Mouse (Mus musculus) CH12.LX (cell line): ENCODE measurements around the gene Sept12. TPM values are rescaled to one million over a fixed set of nuclear protein-coding genes. Genes with fewer than 3 reads are reported as not detected.

Experiments
- DNase-seq: peaks from one replicate; pipeline ENCODE4 v3.0.0-alpha.2; 2013; ENCODE audit errors: extremely low read depth
- H3K27ac ChIP-seq: 2 replicates; pipeline ENCODE4 v1.5.1; 2012; ENCODE audit warnings: low read depth, mild to moderate bottlenecking, control low read depth, moderate library complexity; ENCODE audit not compliant: insufficient read depth
- H3K27me3 ChIP-seq: replicated peaks from 2 replicates; pipeline ENCODE3; 2012; ENCODE audit warnings: inconsistent platforms
- H3K36me3 ChIP-seq, 2 experiments: replicated peaks in 1 of 2; 2 replicates each; pipeline versions ENCODE3 to v1.6.1; 2012; ENCODE audit warnings: inconsistent platforms in 1 of 2, low read length in 1 of 2, mild to moderate bottlenecking in 1 of 2, mixed read lengths in 1 of 2, moderate library complexity in 1 of 2; ENCODE audit not compliant: control insufficient read depth in 1 of 2, insufficient read depth in 1 of 2
- H3K4me1 ChIP-seq, 2 experiments: 2 replicates each; pipeline ENCODE4 v1.6.1; 2012; ENCODE audit warnings: inconsistent platforms in 1 of 2, moderate library complexity in 1 of 2; ENCODE audit not compliant: insufficient read depth in 2 of 2, control insufficient read depth in 1 of 2
- H3K4me2 ChIP-seq: 2 replicates; pipeline ENCODE4 v1.6.1; 2012; ENCODE audit warnings: low read depth, mild to moderate bottlenecking, control low read depth; ENCODE audit not compliant: poor library complexity, insufficient read depth, severe bottlenecking
- H3K4me3 ChIP-seq, 3 experiments: fragments of 150-350 bp in 1 of 3; sonication (generic) in 1 of 3; replicated peaks in 1 of 3; 2 replicates each; pipeline versions ENCODE3 to v1.5.1; 2011 to 2012; ENCODE audit warnings: low read depth in 2 of 3, low read length in 2 of 3, mild to moderate bottlenecking in 2 of 3, moderate library complexity in 2 of 3, control low read depth in 1 of 3, improper control_type of control experiment in 1 of 3, inconsistent platforms in 1 of 3, mixed read lengths in 1 of 3; ENCODE audit not compliant: poor library complexity in 1 of 3
- H3K79me2 ChIP-seq: replicated peaks from 2 replicates; pipeline ENCODE4 v1.6.1; 2012; ENCODE audit warnings: mild to moderate bottlenecking, moderate library complexity; ENCODE audit not compliant: control insufficient read depth, poor library complexity, insufficient read depth, severe bottlenecking; ENCODE audit errors: extremely low read depth
- H3K9ac ChIP-seq: 2 replicates; pipeline ENCODE4 v1.6.1; 2012; ENCODE audit warnings: low read depth, mild to moderate bottlenecking, control low read depth, moderate library complexity; ENCODE audit not compliant: insufficient read depth
- H3K9me3 ChIP-seq: replicated peaks from 2 replicates; pipeline ENCODE3; 2012; ENCODE audit warnings: low read length, inconsistent platforms, mixed read lengths
- E2F4 ChIP-seq: IDR thresholded peaks from 2 replicates; pipeline ENCODE4 v1.6.1; 2011; ENCODE audit warnings: low read depth, low read length, improper control_type of control experiment; ENCODE audit not compliant: insufficient replicate concordance
- ELF1 ChIP-seq: IDR thresholded peaks from 2 replicates; pipeline ENCODE4 v1.6.1; 2014; ENCODE audit warnings: low read depth, mild to moderate bottlenecking, inconsistent platforms, low read length, improper control_type of control experiment
- EP300 ChIP-seq: IDR thresholded peaks from 2 replicates; pipeline ENCODE4 v1.6.1; 2011; ENCODE audit warnings: low read length, improper control_type of control experiment
- ETS1 ChIP-seq: conservative IDR thresholded peaks from 2 replicates; pipeline ENCODE4 v1.6.1; 2012; ENCODE audit warnings: low read depth, mild to moderate bottlenecking, inconsistent platforms, low read length, improper control_type of control experiment, moderate library complexity
- GABPA ChIP-seq: IDR thresholded peaks from 2 replicates; pipeline ENCODE4 v1.6.1; 2012; ENCODE audit warnings: low read depth, low read length, improper control_type of control experiment, inconsistent platforms; ENCODE audit not compliant: insufficient replicate concordance
- JUN ChIP-seq: IDR thresholded peaks from 2 replicates; pipeline ENCODE4 v1.6.1; 2011; ENCODE audit warnings: low read depth, mild to moderate bottlenecking, low read length, improper control_type of control experiment, moderate library complexity; ENCODE audit not compliant: insufficient read depth
- JUND ChIP-seq: conservative IDR thresholded peaks from 2 replicates; pipeline ENCODE4 v1.6.1; 2011; ENCODE audit warnings: low read depth, low read length, improper control_type of control experiment
- MAZ ChIP-seq: IDR thresholded peaks from 2 replicates; pipeline ENCODE4 v1.6.1; 2012; ENCODE audit warnings: low read depth, mild to moderate bottlenecking, inconsistent platforms, low read length, improper control_type of control experiment, moderate library complexity
- MYC ChIP-seq: IDR thresholded peaks from 2 replicates; pipeline ENCODE4 v1.6.1; 2011; ENCODE audit warnings: low read depth, mild to moderate bottlenecking, improper control_type of control experiment, low read length
- NELFE ChIP-seq: IDR thresholded peaks from 2 replicates; pipeline ENCODE4 v1.6.1; 2011; ENCODE audit warnings: low read depth, low read length, improper control_type of control experiment
- POLR2A ChIP-seq: IDR thresholded peaks from 2 replicates; pipeline ENCODE4 v1.6.1; 2011; ENCODE audit warnings: low read depth, mild to moderate bottlenecking, improper control_type of control experiment, low read length
- SIN3A ChIP-seq: IDR thresholded peaks from 2 replicates; pipeline ENCODE4 v1.6.1; 2012; ENCODE audit warnings: low read length, improper control_type of control experiment, inconsistent platforms
- SMC3 ChIP-seq: IDR thresholded peaks from 2 replicates; pipeline ENCODE4 v1.6.1; 2011; ENCODE audit warnings: low read depth, low read length, improper control_type of control experiment
- UBTF ChIP-seq: IDR thresholded peaks from 2 replicates; pipeline ENCODE4 v1.6.1; 2012; ENCODE audit warnings: low read depth, mild to moderate bottlenecking, inconsistent platforms, low read length, improper control_type of control experiment, moderate library complexity
- USF1 ChIP-seq: IDR thresholded peaks from 2 replicates; pipeline ENCODE4 v1.6.1; 2014; ENCODE audit warnings: low read depth, mild to moderate bottlenecking, inconsistent platforms, low read length, improper control_type of control experiment
- ZKSCAN1 ChIP-seq: IDR thresholded peaks from 2 replicates; pipeline ENCODE4 v1.6.1; 2012; ENCODE audit warnings: low read depth, inconsistent platforms, low read length, improper control_type of control experiment, borderline replicate concordance
- ZMIZ1 ChIP-seq: IDR thresholded peaks from 2 replicates; pipeline ENCODE4 v1.6.1; 2012; ENCODE audit warnings: low read depth, mild to moderate bottlenecking, inconsistent platforms, low read length, improper control_type of control experiment
- dilution Hi-C: fragments of 300-500 bp; cut with MboI; formaldehyde crosslinking; loops from 2 replicates; pipeline ENCODE4 v1.14.3; 2020; ENCODE audit warnings: low sequenced_read_pairs; ENCODE audit not compliant: extremely low pct_unique_long_range_greater_than_20kb, extremely low pct_ligation_motif_present
- in situ Hi-C: fragments of 300-500 bp; cut with MboI; formaldehyde crosslinking; loops from 3 replicates; pipeline ENCODE4 v1.14.3; 2019; ENCODE audit warnings: low sequenced_read_pairs, low pct_ligation_motif_present, low pct_unique_long_range_greater_than_20kb, mixed read lengths
- polyA plus RNA-seq: library from polyadenylated mRNA; unstranded; fragments of >175 nt; gene quantifications from 2 replicates; pipeline ENCODE4 v1.2.1, GENCODE M21; 2012; ENCODE audit warnings: low read depth; ENCODE audit not compliant: insufficient read length
- total RNA-seq, 2 experiments: library from RNA; depleted of rRNA; stranded (reverse); fragments of 300-350 nt in 1 of 2; fragments of >200 nt in 1 of 2; gene quantifications; 2 replicates each; pipeline ENCODE4 v1.2.3; 2012 to 2014

Sept12 gene
- total and polyA plus RNA-seq, 3 experiments = 0.13 TPM; not detected in 2

DNA sequence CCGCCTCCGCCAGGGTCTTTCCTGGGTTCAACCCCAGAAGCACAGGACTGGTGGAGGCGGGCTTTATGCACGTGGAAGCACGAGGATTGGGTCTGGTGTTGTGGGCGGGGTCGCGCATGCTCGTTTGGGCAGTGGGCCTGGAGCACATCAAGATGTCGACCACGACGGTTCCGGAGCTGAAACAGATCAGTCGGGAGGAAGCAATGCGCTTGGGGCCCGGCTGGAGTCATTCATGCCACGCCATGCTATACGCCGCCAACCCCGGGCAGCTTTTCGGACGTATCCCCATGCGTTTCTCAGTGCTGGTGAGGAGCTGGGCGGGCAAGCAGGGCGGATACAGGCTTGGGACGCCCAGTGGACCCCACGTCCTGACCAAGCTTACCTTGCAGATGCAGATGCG is 58.7 kb downstream of the Sept12 start (continued):
- TF ChIP-seq ELF1 (peak; percentile 76), ETS1 (no peak), GABPA (no peak), SMC3 (no peak), E2F4 (no peak)

DNA sequence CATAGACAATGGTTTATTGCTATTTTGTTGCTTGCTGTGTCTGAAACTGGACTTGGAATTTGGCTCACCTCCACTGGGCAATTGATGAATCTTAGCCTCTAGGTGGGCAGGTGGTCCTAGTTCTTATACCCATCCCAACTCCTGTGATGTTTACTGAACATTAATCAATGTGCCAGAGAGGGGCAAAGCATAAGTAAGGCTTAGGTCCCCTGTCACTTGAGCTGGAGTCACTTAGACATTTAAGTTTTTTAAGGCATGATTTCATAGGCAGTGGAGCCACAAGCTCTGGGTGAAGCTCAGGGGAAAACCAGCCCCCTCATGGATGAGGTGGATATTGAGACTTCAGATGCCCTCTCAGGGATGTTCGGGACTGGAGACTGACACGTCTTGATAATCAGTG is 59.2 kb downstream of the Sept12 start, which contains the start of gene Nudt16l1:
TSS of gene Nudt16l1 (plus strand) at position 301 of the 400 bp plus-strand sequence.
- Histone ChIP-seq H3K4me3 (peak within 1 kb of the TSS; percentile 74 to 98 (median 87)), H3K9me3 (no peaks in the 10 kb centered on the region), H3K79me2 (peaks cover 13% of the 10 kb centered on the region), H3K9ac (peak within 1 kb of the TSS; percentile 80), H3K27ac (peak within 1 kb of the TSS; percentile 43), H3K36me3 (peaks cover 53 to 80% of the 10 kb centered on the region in 2 experiments), H3K27me3 (no peaks in the 10 kb centered on the region), H3K4me2 (peak within 1 kb of the TSS; percentile 60), H3K4me1 (peaks cover 8 to 23% of the 10 kb centered on the region in 2 experiments)
- no peak for DNase-seq
- in situ Hi-C loops (no loop called here), dilution Hi-C loops (no loop called here)
- TF ChIP-seq SIN3A (no peak), MYC (no peak), ZKSCAN1 (no peak), JUN (no peak), MAZ (no peak), SMC3 (no peak)

DNA sequence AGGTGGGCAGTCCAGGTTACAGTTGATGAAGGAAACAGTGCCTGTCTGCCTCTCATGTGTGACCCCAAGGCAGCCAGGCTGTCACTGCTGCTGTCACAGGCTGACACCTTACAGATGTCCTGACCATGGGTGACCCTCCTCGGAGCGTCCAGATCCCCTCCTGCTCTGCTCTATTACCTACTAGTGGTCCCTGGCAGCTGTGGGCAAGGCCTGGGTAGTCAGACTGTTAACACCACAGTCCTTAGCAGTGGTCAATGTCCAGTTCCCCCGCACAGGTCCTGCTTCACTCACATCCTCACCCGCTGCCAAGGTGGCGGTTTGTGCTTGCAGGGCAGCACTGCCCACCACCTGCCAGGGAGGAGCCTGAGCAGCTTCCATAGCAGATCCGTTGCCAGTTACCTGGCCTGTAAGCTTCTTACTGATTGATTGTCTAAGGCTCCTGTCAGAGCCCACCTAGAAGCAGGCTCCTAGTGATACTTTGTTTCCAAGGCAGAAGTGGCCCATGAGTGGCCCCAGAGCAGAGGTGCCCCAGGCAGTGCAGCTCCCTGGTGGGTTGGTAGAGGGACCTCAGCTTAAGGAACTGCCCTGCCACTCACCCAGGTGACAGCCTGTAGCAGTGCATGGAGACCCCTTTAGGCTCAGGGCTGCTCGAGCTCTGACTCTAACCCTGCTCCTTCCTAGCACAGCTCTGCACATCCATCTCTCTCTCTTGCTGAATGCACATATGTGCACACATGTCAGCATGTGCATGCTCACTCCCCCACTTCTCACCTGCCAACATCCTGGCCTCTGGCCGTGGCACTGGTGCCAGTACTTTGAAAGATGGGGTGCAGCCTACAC is 60.1 kb downstream of the Sept12 start:
- in situ Hi-C loops (no loop called here), dilution Hi-C loops (no loop called here)
- no peaks in the 10 kb centered on the region for H3K27me3 ChIP-seq
- no peak overlapping the region for H3K4me2 ChIP-seq
- no peak for TF ChIP-seq UBTF
- no peak for TF ChIP-seq ZMIZ1
- no peak for TF ChIP-seq JUND
- no peak for TF ChIP-seq ETS1
- no peak for TF ChIP-seq GABPA
- TF ChIP-seq NELFE = no peak
- no peak for TF ChIP-seq SIN3A
- no peak for TF ChIP-seq USF1
- TF ChIP-seq EP300 = no peak
- TF ChIP-seq MAZ = no peak
- TF ChIP-seq POLR2A = no peak
- DNase-seq = no peak
- peaks cover 13% of the 10 kb centered on the region for H3K79me2 ChIP-seq
- H3K27ac ChIP-seq = no peak overlapping the region
- no peak overlapping the region for H3K4me3 ChIP-seq
- H3K4me1 ChIP-seq = peaks cover 8 to 23% of the 10 kb centered on the region in 2 experiments
- no peak overlapping the region for H3K9ac ChIP-seq
- H3K36me3 ChIP-seq = peaks cover 46 to 80% of the 10 kb centered on the region in 2 experiments
- no peaks in the 10 kb centered on the region for H3K9me3 ChIP-seq

Other genes with a start within 250 kb of the Sept12 start
- gene Cdip1, start 207.6 kb downstream of the Sept12 start, total RNA-seq (2012; rRNA removed) = 28.0 and 28.7 TPM in 2 replicates
- 20.0 and 22.3 TPM in 2 replicates for gene Cdip1, start 207.6 kb downstream of the Sept12 start, total RNA-seq (2014; rRNA removed)
- 18.5 and 22.2 TPM in 2 replicates for gene Cdip1, start 207.6 kb downstream of the Sept12 start, polyA plus RNA-seq
- gene 4930562C15Rik, start 162.4 kb downstream of the Sept12 start, total RNA-seq (2012; rRNA removed) = 0.04 and 0.13 TPM in 2 replicates
- 0.11 and 0.20 TPM in 2 replicates for gene 4930562C15Rik, start 162.4 kb downstream of the Sept12 start, total RNA-seq (2014; rRNA removed)
- gene 4930562C15Rik, start 162.4 kb downstream of the Sept12 start, polyA plus RNA-seq = 0.59 and 0.80 TPM in 2 replicates
- 11.6 and 12.9 TPM in 2 replicates for gene Ubald1, start 117.5 kb downstream of the Sept12 start, total RNA-seq (2012; rRNA removed)
- 7.2 and 9.6 TPM in 2 replicates for gene Ubald1, start 117.5 kb downstream of the Sept12 start, total RNA-seq (2014; rRNA removed)
- 48.7 and 53.7 TPM in 2 replicates for gene Ubald1, start 117.5 kb downstream of the Sept12 start, polyA plus RNA-seq
- gene Mgrn1, start 111.6 kb downstream of the Sept12 start, total RNA-seq (2012; rRNA removed) = 14.1 and 16.9 TPM in 2 replicates
- gene Mgrn1, start 111.6 kb downstream of the Sept12 start, total RNA-seq (2014; rRNA removed) = 9.0 and 11.7 TPM in 2 replicates
- 12.9 and 15.5 TPM in 2 replicates for gene Mgrn1, start 111.6 kb downstream of the Sept12 start, polyA plus RNA-seq
- 65.7 and 66.1 TPM in 2 replicates for gene Nudt16l1, start 59.1 kb downstream of the Sept12 start, total RNA-seq (2012; rRNA removed)
- 32.8 and 36.3 TPM in 2 replicates for gene Nudt16l1, start 59.1 kb downstream of the Sept12 start, total RNA-seq (2014; rRNA removed)
- 94.9 and 101 TPM in 2 replicates for gene Nudt16l1, start 59.1 kb downstream of the Sept12 start, polyA plus RNA-seq
- 24.4 and 34.0 TPM in 2 replicates for gene Anks3, start 33.6 kb downstream of the Sept12 start, total RNA-seq (2012; rRNA removed)
- gene Anks3, start 33.6 kb downstream of the Sept12 start, total RNA-seq (2014; rRNA removed) = 17.0 and 17.4 TPM in 2 replicates
- 33.5 and 34.9 TPM in 2 replicates for gene Anks3, start 33.6 kb downstream of the Sept12 start, polyA plus RNA-seq
- not detected in 2 replicates for gene Smim22, start 9.4 kb upstream of the Sept12 start, total RNA-seq (2012; rRNA removed)
- not detected in 2 replicates for gene Smim22, start 9.4 kb upstream of the Sept12 start, total RNA-seq (2014; rRNA removed)
- not detected in 2 replicates for gene Smim22, start 9.4 kb upstream of the Sept12 start, polyA plus RNA-seq
- 27.7 and 33.4 TPM in 2 replicates for gene Rogdi, start 15.7 kb upstream of the Sept12 start, total RNA-seq (2012; rRNA removed)
- gene Rogdi, start 15.7 kb upstream of the Sept12 start, total RNA-seq (2014; rRNA removed) = 21.5 and 25.1 TPM in 2 replicates
- gene Rogdi, start 15.7 kb upstream of the Sept12 start, polyA plus RNA-seq = 121 and 130 TPM in 2 replicates
- gene Glyr1, start 52.0 kb upstream of the Sept12 start, total RNA-seq (2012; rRNA removed) = 90.6 and 103 TPM in 2 replicates
- 130 and 134 TPM in 2 replicates for gene Glyr1, start 52.0 kb upstream of the Sept12 start, total RNA-seq (2014; rRNA removed)
- 125 and 132 TPM in 2 replicates for gene Glyr1, start 52.0 kb upstream of the Sept12 start, polyA plus RNA-seq
- gene Ubn1, start 52.2 kb upstream of the Sept12 start, total RNA-seq (2012; rRNA removed) = 31.0 and 33.2 TPM in 2 replicates
- gene Ubn1, start 52.2 kb upstream of the Sept12 start, total RNA-seq (2014; rRNA removed) = 14.3 and 17.4 TPM in 2 replicates
- gene Ubn1, start 52.2 kb upstream of the Sept12 start, polyA plus RNA-seq = 30.4 and 32.5 TPM in 2 replicates
- 0.25 TPM in 2 replicates for gene Ppl, start 134.6 kb upstream of the Sept12 start, total RNA-seq (2012; rRNA removed)
- not detected in 2 replicates for gene Ppl, start 134.6 kb upstream of the Sept12 start, total RNA-seq (2014; rRNA removed)
- 0.04 and 0.10 TPM in 2 replicates for gene Ppl, start 134.6 kb upstream of the Sept12 start, polyA plus RNA-seq
- 0.13 TPM in 2 replicates for gene Sec14l5, start 149.3 kb upstream of the Sept12 start, total RNA-seq (2012; rRNA removed)
- gene Sec14l5, start 149.3 kb upstream of the Sept12 start, total RNA-seq (2014; rRNA removed) = 0.05 TPM in 1 of 2 replicates, not detected in the other
- not detected in 2 replicates for gene Sec14l5, start 149.3 kb upstream of the Sept12 start, polyA plus RNA-seq
- gene Nagpa, start 206.2 kb upstream of the Sept12 start, total RNA-seq (2012; rRNA removed) = 50.2 and 65.3 TPM in 2 replicates
- 39.9 and 41.9 TPM in 2 replicates for gene Nagpa, start 206.2 kb upstream of the Sept12 start, total RNA-seq (2014; rRNA removed)
- 79.0 and 80.6 TPM in 2 replicates for gene Nagpa, start 206.2 kb upstream of the Sept12 start, polyA plus RNA-seq
- gene AU021092, start 224.4 kb upstream of the Sept12 start, total RNA-seq (2012; rRNA removed) = not detected in 2 replicates
- gene AU021092, start 224.4 kb upstream of the Sept12 start, total RNA-seq (2014; rRNA removed) = not detected in 2 replicates
- gene AU021092, start 224.4 kb upstream of the Sept12 start, polyA plus RNA-seq = not detected in 2 replicates
- gene Alg1, start 235.8 kb upstream of the Sept12 start, total RNA-seq (2012; rRNA removed) = 65.7 and 72.8 TPM in 2 replicates
- 53.4 and 55.7 TPM in 2 replicates for gene Alg1, start 235.8 kb upstream of the Sept12 start, total RNA-seq (2014; rRNA removed)
- 52.9 and 63.5 TPM in 2 replicates for gene Alg1, start 235.8 kb upstream of the Sept12 start, polyA plus RNA-seq